10 mouse cellular contexts compared by ENCODE assay signal in genomic region chrX:102660712-102661111, GRCm38 (mm10). TPM values are rescaled to one million over a fixed set of nuclear protein-coding genes. Genes with fewer than 3 reads are reported as not detected.
DNase-seq lines count a peak whose midpoint lies in the region; ATAC-seq and TF ChIP-seq lines count a peak whose summit lies in the region.
"Had no signal": no experiment of that assay in that cellular context is flagged by ENCODE, and none has a peak within 500 bp of the region (broad histone marks: within the 10 kb centered on the region; RNA-seq: fewer than 3 reads in every experiment).

No protein-coding gene starts in this region.

- no peak overlapping the region for H3K27ac ChIP-seq in hindbrain, postnatal 0 days
- no peak overlapping the region for H3K27ac ChIP-seq in hindbrain, embryonic 13.5 days
- H3K27ac ChIP-seq in CH12.LX (ENCODE audit: insufficient read depth, low read depth) = no peak overlapping the region
- H3K27ac ChIP-seq in intestine, embryonic 16.5 days (ENCODE audit: low read length) = no peak overlapping the region
- H3K27ac ChIP-seq: heart, embryonic 13.5 days had no signal

- no peak for TF ChIP-seq POLR2A in CH12.LX (IDR thresholded peaks at IDR 0.05; ENCODE audit: low read depth, low read length)

- no peaks in the 10 kb centered on the region for H3K79me2 ChIP-seq in CH12.LX (replicated peaks; ENCODE audit: control insufficient read depth, extremely low read depth, insufficient read depth, poor library complexity, severe bottlenecking)

- 25% methylated on average over 3 of the region's 3 CpGs for WGBS in hindbrain, postnatal 0 days
- 18% methylated on average over 3 of the region's 3 CpGs for WGBS in hindbrain, embryonic 13.5 days
- 16% methylated on average over 3 of the region's 3 CpGs for WGBS in intestine, embryonic 16.5 days

- H3K4me3 ChIP-seq in hindbrain, postnatal 0 days (ENCODE audit: low read length) = no peak overlapping the region
- no peak overlapping the region for H3K4me3 ChIP-seq in hindbrain, embryonic 13.5 days
- H3K4me3 ChIP-seq in CH12.LX (replicated peaks in 1 of 3; ENCODE audit: low read depth in 2 of 3, low read length in 2 of 3, poor library complexity in 1 of 3) = no peak overlapping the region
- no peak overlapping the region for H3K4me3 ChIP-seq in intestine, embryonic 16.5 days (ENCODE audit: low read length)
- H3K4me3 ChIP-seq: heart, embryonic 13.5 days had no signal

- no peaks in the 10 kb centered on the region for H3K9me3 ChIP-seq in hindbrain, postnatal 0 days (ENCODE audit: low read length)
- H3K9me3 ChIP-seq in hindbrain, embryonic 13.5 days = no peaks in the 10 kb centered on the region
- no peaks in the 10 kb centered on the region for H3K9me3 ChIP-seq in CH12.LX (replicated peaks; ENCODE audit: low read length)
- no peaks in the 10 kb centered on the region for H3K9me3 ChIP-seq in intestine, embryonic 16.5 days (ENCODE audit: control insufficient read depth, low read length)
- H3K9me3 ChIP-seq: heart, embryonic 13.5 days had no signal

- no peak overlapping the region for H3K9ac ChIP-seq in hindbrain, postnatal 0 days (replicated peaks; ENCODE audit: low read length)
- no peak overlapping the region for H3K9ac ChIP-seq in hindbrain, embryonic 13.5 days
- no peak overlapping the region for H3K9ac ChIP-seq in CH12.LX (ENCODE audit: insufficient read depth, low read depth)
- H3K9ac ChIP-seq in intestine, embryonic 16.5 days (ENCODE audit: low read depth, low read length) = no peak overlapping the region
- H3K9ac ChIP-seq: heart, embryonic 13.5 days had no signal

- no peaks in the 10 kb centered on the region for H3K36me3 ChIP-seq in hindbrain, postnatal 0 days (ENCODE audit: insufficient read depth, low read length)
- no peaks in the 10 kb centered on the region for H3K36me3 ChIP-seq in hindbrain, embryonic 13.5 days
- H3K36me3 ChIP-seq in CH12.LX (replicated peaks in 1 of 2; ENCODE audit: control insufficient read depth in 1 of 2, insufficient read depth in 1 of 2, low read length in 1 of 2) = no peaks in the 10 kb centered on the region
- no peaks in the 10 kb centered on the region for H3K36me3 ChIP-seq in intestine, embryonic 16.5 days (ENCODE audit: control insufficient read depth, insufficient read depth, low read length)
- H3K36me3 ChIP-seq: heart, embryonic 13.5 days had no signal

- peak; percentile 48 for TF ChIP-seq RAD21 in CH12.LX (IDR thresholded peaks at IDR 0.05; ENCODE audit: low read depth, low read length)

- no peaks in the 10 kb centered on the region for H3K4me1 ChIP-seq in hindbrain, postnatal 0 days (ENCODE audit: insufficient read depth, low read length)
- no peaks in the 10 kb centered on the region for H3K4me1 ChIP-seq in hindbrain, embryonic 13.5 days (replicated peaks)
- no peaks in the 10 kb centered on the region for H3K4me1 ChIP-seq in CH12.LX (ENCODE audit: control insufficient read depth in 1 of 2, insufficient read depth in 2 of 2)
- H3K4me1 ChIP-seq in intestine, embryonic 16.5 days (ENCODE audit: control insufficient read depth, insufficient read depth, low read length) = no peaks in the 10 kb centered on the region
- H3K4me1 ChIP-seq: heart, embryonic 13.5 days had no signal

- no peak for TF ChIP-seq EP300 in CH12.LX (IDR thresholded peaks at IDR 0.05; ENCODE audit: low read length)

- dilution Hi-C loops in CH12.LX (cut with MboI; ENCODE audit: extremely low pct_ligation_motif_present, extremely low pct_unique_long_range_greater_than_20kb, low sequenced_read_pairs) = no loop called here

- peak; percentile 4 for DNase-seq in hindbrain, postnatal 0 days (ENCODE audit: low spot score)
- DNase-seq in 3T3-L1 (ENCODE audit: low read depth, low spot score) = peak; percentile 58
- DNase-seq in CH12.LX (ENCODE audit: extremely low read depth) = peak; percentile 21
- peak; percentile 17 to 23 for DNase-seq in heart, postnatal 36 days
- DNase-seq in right cerebral cortex, postnatal 14 days = no peak
- DNase-seq: cerebellum, adult 11 months had no signal

- no peak overlapping the region for H3K4me2 ChIP-seq in hindbrain, postnatal 0 days (ENCODE audit: low read depth, low read length)
- no peak overlapping the region for H3K4me2 ChIP-seq in hindbrain, embryonic 13.5 days
- H3K4me2 ChIP-seq in CH12.LX (ENCODE audit: insufficient read depth, low read depth, poor library complexity, severe bottlenecking) = no peak overlapping the region
- H3K4me2 ChIP-seq in intestine, embryonic 16.5 days (ENCODE audit: low read depth, low read length) = no peak overlapping the region
- H3K4me2 ChIP-seq: heart, embryonic 13.5 days had no signal

- no peak for ATAC-seq in hindbrain, postnatal 0 days
- no peak for ATAC-seq in hindbrain, embryonic 13.5 days (ENCODE audit: low FRiP score)
- ATAC-seq in intestine, embryonic 16.5 days = no peak

- TF ChIP-seq CTCF in hindbrain, postnatal 0 days (IDR thresholded peaks at IDR 0.05; ENCODE audit: low read depth) = peak; percentile 35
- peak in 1 of 2 experiments; percentile 57; a peak in 2 of 4 replicates for TF ChIP-seq CTCF in CH12.LX (conservative IDR thresholded peaks at IDR 0.05 in 1 of 2, IDR thresholded peaks at IDR 0.05 in 1 of 2; ENCODE audit: low read depth in 2 of 2, low read length in 2 of 2)

- H3K27me3 ChIP-seq in hindbrain, postnatal 0 days (ENCODE audit: insufficient read depth, low read length) = no peaks in the 10 kb centered on the region
- 0 out of 2 replicates have a peak, but pooled peaks cover 2% of the 10 kb centered on the region for H3K27me3 ChIP-seq in hindbrain, embryonic 13.5 days
- H3K27me3 ChIP-seq in CH12.LX (replicated peaks) = no peaks in the 10 kb centered on the region
- no peaks in the 10 kb centered on the region; the same call in 1 of the 2 replicates for H3K27me3 ChIP-seq in intestine, embryonic 16.5 days (replicated peaks; ENCODE audit: control insufficient read depth, insufficient read depth, low read length)
- H3K27me3 ChIP-seq: heart, embryonic 13.5 days had no signal

- in situ Hi-C loops in CH12.LX (cut with MboI; ENCODE audit: low pct_ligation_motif_present, low pct_unique_long_range_greater_than_20kb, low sequenced_read_pairs) = no loop called here

- intact Hi-C loops in heart, postnatal 36 days (cut with DNase I) = no loop called here

TF ChIP-seq in CH12.LX, 34 proteins besides CTCF, POLR2A, EP300 and RAD21:
- TF ChIP-seq SMC3 (IDR thresholded peaks at IDR 0.05; ENCODE audit: low read depth, low read length) = peak; percentile 20
- TF ChIP-seq GABPA (IDR thresholded peaks at IDR 0.05; ENCODE audit: insufficient replicate concordance, low read depth, low read length) = no peak
TF ChIP-seq in CH12.LX: peak in this region for 1.

RNA-seq across cellular contexts. Expression of gene Phka1, which starts 16.7 kb away (rescaled TPM):
- 13.8 and 14.2 TPM in 2 replicates for total RNA-seq in hindbrain, postnatal 0 days (2014; rRNA removed)
- 6.6 and 7.5 TPM in 2 replicates for polyA plus RNA-seq in hindbrain, postnatal 0 days (2015; fragmentation: Nextera tagmentation; extraction: Ambion mirVana)
- polyA plus RNA-seq in hindbrain, embryonic 13.5 days (2015; fragmentation: Nextera tagmentation; extraction: Ambion mirVana) = 6.8 and 6.9 TPM in 2 replicates
- total RNA-seq in CH12.LX (2012; rRNA removed) (3.3 and 3.9 TPM in 2 replicates), CH12.LX (2014; rRNA removed) (2.1 TPM in 2 replicates)
- polyA plus RNA-seq in CH12.LX (2012; ENCODE audit: insufficient read length, low read depth) = 2.2 and 2.3 TPM in 2 replicates
- 10 to 100 TPM; 29.2 to 38.2 TPM for total RNA-seq in heart, postnatal 36 days (2021)
- 4.4 TPM in 2 replicates for polyA plus RNA-seq in intestine, embryonic 16.5 days (2015; fragmentation: Nextera tagmentation; extraction: Ambion mirVana)

RNA-seq across cellular contexts. Expression of gene Gm3880, which starts 26.1 kb away (rescaled TPM):
- total RNA-seq in hindbrain, postnatal 0 days (2014; rRNA removed) = not detected in 2 replicates
- polyA plus RNA-seq in hindbrain, postnatal 0 days (2015; fragmentation: Nextera tagmentation; extraction: Ambion mirVana) = not detected in 2 replicates
- polyA plus RNA-seq in hindbrain, embryonic 13.5 days (2015; fragmentation: Nextera tagmentation; extraction: Ambion mirVana) = not detected in 2 replicates
- total RNA-seq in CH12.LX (2012; rRNA removed) = not detected in 2 replicates
- total RNA-seq in CH12.LX (2014; rRNA removed) = not detected in 2 replicates
- polyA plus RNA-seq in CH12.LX (2012; ENCODE audit: insufficient read length, low read depth) = not detected in 2 replicates
- total RNA-seq in heart, postnatal 36 days (2021) = not detected
- polyA plus RNA-seq in intestine, embryonic 16.5 days (2015; fragmentation: Nextera tagmentation; extraction: Ambion mirVana) = not detected in 2 replicates
- polyA plus RNA-seq: heart, embryonic 13.5 days; liver, embryonic 16.5 days had no signal

RNA-seq across cellular contexts. Expression of gene Gm9112, which starts 46.7 kb away (rescaled TPM):
- total RNA-seq in hindbrain, postnatal 0 days (2014; rRNA removed) = not detected in 2 replicates
- not detected in 2 replicates for polyA plus RNA-seq in hindbrain, postnatal 0 days (2015; fragmentation: Nextera tagmentation; extraction: Ambion mirVana)
- polyA plus RNA-seq in hindbrain, embryonic 13.5 days (2015; fragmentation: Nextera tagmentation; extraction: Ambion mirVana) = not detected in 2 replicates
- not detected in 2 replicates for total RNA-seq in CH12.LX (2012; rRNA removed)
- total RNA-seq in CH12.LX (2014; rRNA removed) = not detected in 2 replicates
- polyA plus RNA-seq in CH12.LX (2012; ENCODE audit: insufficient read length, low read depth) = not detected in 2 replicates
- not detected for total RNA-seq in heart, postnatal 36 days (2021)
- 0.37 TPM in 1 of 2 replicates, not detected in the other for polyA plus RNA-seq in intestine, embryonic 16.5 days (2015; fragmentation: Nextera tagmentation; extraction: Ambion mirVana)
- polyA plus RNA-seq: heart, embryonic 13.5 days; liver, embryonic 16.5 days had no signal

RNA-seq across cellular contexts. Expression of gene Dmrtc1b, which starts 47.0 kb away (rescaled TPM):
- total RNA-seq in hindbrain, postnatal 0 days (2014; rRNA removed) = not detected in 2 replicates
- not detected in 2 replicates for polyA plus RNA-seq in hindbrain, postnatal 0 days (2015; fragmentation: Nextera tagmentation; extraction: Ambion mirVana)
- polyA plus RNA-seq in hindbrain, embryonic 13.5 days (2015; fragmentation: Nextera tagmentation; extraction: Ambion mirVana) = not detected in 2 replicates
- total RNA-seq in CH12.LX (2012; rRNA removed) (not detected in 2 replicates), CH12.LX (2014; rRNA removed) (not detected in 2 replicates)
- polyA plus RNA-seq in CH12.LX (2012; ENCODE audit: insufficient read length, low read depth) = not detected in 2 replicates
- total RNA-seq in heart, postnatal 36 days (2021) = not detected
- polyA plus RNA-seq in intestine, embryonic 16.5 days (2015; fragmentation: Nextera tagmentation; extraction: Ambion mirVana) = not detected in 2 replicates
- polyA plus RNA-seq: heart, embryonic 13.5 days; liver, embryonic 16.5 days had no signal
